Mouse (Mus musculus): ENCODE measurements at regions not wholly inside any gene's neighbourhood (a gene's known extent, or its start where the extent isn't known, plus 50 kb on each side); places are given as distances from the start of the nearest gene placed in this dataset.
A peak's percentile ranks its signal among the peaks of the same experiment; 100 is the strongest.
"Not testable (repeated sequence)": the region's sequence is repeated elsewhere in the genome, so short reads cannot be mapped to it uniquely, and the experiment has no call there.

DNA sequence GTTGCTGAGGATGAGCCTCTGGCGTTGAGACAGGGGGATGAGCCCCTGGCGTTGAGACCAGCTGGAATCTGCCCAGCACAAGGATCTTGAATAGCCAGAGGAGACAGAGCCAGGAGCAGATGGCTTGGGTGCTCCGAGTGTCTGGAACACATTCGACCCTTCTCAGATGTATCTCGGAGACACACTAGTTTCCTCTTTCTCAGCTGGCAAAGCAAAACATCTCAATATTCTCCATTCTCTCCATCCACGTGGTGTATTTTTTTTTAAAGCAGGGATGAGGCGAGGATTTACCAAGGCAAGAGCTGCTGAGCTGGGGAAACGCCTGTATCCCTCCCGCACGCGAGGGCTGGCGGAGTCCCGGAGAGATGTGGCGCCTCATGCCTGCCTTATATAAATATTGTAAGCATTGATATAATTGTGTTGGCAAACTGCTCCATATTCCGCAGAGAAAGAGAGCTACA lies 109.7 kb upstream of the Ubl3 start:
- peak overlapping the region; percentile 18 for H3K4me2 ChIP-seq
- H3K27me3 ChIP-seq = no peaks in the 10 kb centered on the region
- WGBS = 55% methylated on average over 15 of the region's 15 CpGs
- H3K27ac ChIP-seq (replicated peaks) = peak overlapping the region; percentile 41; the same call in 1 of the 2 replicates
- peaks cover 3% of the 10 kb centered on the region; the same call in 1 of the 2 replicates for H3K4me1 ChIP-seq (replicated peaks)
- no peak overlapping the region for H3K4me3 ChIP-seq
- no peaks in the 10 kb centered on the region for H3K36me3 ChIP-seq
- H3K9me3 ChIP-seq = no peaks in the 10 kb centered on the region
- peak; percentile 23; the same call in 1 of the 2 replicates for ATAC-seq (ENCODE audit: low FRiP score, low read depth)
- H3K9ac ChIP-seq = no peak overlapping the region

DNA sequence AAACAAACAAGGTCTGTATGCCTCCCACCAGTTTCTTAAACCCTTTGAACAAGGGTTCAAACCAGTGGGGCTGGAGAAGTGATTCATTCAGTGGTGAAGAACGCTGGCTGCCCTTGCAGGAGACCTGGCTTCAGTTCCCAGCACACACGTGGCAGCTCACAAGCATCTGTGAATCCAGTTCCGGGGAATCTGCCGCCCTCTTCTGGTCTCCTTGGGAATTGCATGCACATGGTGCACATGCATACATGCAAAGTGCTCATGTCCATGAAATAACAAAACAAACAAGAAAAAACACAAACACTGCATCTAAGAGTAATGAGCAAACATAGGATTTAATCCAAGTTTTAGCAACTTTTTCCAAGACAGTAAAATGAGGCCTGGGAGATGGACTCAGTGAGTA lies 108.5 kb upstream of the Ubl3 start:
- Histone ChIP-seq H3K36me3 (no peaks in the 10 kb centered on the region), H3K9ac (no peak overlapping the region), H3K27ac (replicated peaks) (no peak overlapping the region), H3K4me2 (no peak overlapping the region), H3K4me1 (replicated peaks) (peaks cover 3% of the 10 kb centered on the region; the same call in 1 of the 2 replicates), H3K27me3 (no peaks in the 10 kb centered on the region), H3K4me3 (no peak overlapping the region), H3K9me3 (no peaks in the 10 kb centered on the region)
- no peak for ATAC-seq (ENCODE audit: low FRiP score, low read depth)
- WGBS = 84% methylated on average over 4 of the region's 4 CpGs

GRCm38 (mm10) chr5:148657936-148658640 lies 105.5 kb upstream of the Ubl3 start:
- ATAC-seq (ENCODE audit: low FRiP score, low read depth) = no peak
- Histone ChIP-seq H3K4me3 (no peak overlapping the region), H3K9me3 (no peaks in the 10 kb centered on the region), H3K4me2 (no peak overlapping the region), H3K4me1 (replicated peaks) (no peaks in the 10 kb centered on the region; the same call in 1 of the 2 replicates), H3K27me3 (no peaks in the 10 kb centered on the region), H3K27ac (replicated peaks) (no peak overlapping the region), H3K36me3 (no peaks in the 10 kb centered on the region), H3K9ac (no peak overlapping the region)
- WGBS = 73% methylated on average over 4 of the region's 4 CpGs

DNA sequence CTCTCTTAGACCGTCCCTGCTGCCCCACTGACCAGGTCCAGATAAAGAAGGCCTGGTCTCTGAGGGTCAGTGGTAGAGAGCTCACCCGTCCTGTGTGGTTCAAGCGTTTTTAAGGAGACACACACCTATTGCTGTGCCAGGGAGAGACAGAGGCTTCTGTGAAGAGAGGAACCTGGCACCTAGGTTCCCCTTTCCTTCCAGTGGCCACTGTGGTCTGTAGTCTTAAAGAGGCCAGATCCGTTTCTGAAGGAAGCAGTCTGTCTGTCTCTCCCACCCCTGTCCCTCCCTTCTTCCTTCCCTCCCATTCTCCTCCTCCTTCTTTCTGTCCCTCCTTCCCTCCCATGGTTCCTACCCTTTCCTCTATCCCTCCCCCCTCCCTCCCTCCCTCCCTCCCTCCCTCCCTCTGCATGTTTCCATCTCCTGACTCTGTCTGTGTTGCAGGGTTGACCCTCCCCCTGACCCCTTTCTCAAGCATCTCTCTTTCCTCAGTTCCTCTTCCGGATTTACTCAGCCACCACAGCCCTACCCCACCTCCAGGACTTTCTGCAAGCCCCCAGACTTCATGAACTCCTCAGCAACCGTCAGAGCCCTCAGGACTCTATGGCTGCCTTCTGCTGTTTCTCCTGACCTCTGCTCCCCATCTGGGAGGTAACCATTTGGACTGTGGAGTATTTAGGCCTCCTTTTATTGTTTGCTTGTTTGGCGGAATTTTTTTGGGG lies 100.1 kb upstream of the Ubl3 start:
- ATAC-seq (ENCODE audit: low FRiP score, low read depth) = no peak
- Histone ChIP-seq H3K36me3 (no peaks in the 10 kb centered on the region), H3K4me2 (no peak overlapping the region), H3K9ac (no peak overlapping the region), H3K9me3 (no peaks in the 10 kb centered on the region), H3K4me3 (no peak overlapping the region), H3K27ac (replicated peaks) (no peak overlapping the region), H3K4me1 (replicated peaks) (no peaks in the 10 kb centered on the region), H3K27me3 (no peaks in the 10 kb centered on the region)
- 64% methylated on average over 6 of the region's 7 CpGs for WGBS

GRCm38 (mm10) chr5:148651736-148652135 lies 99.1 kb upstream of the Ubl3 start:
- no peaks in the 10 kb centered on the region for H3K36me3 ChIP-seq
- 54% methylated on average over 4 of the region's 4 CpGs for WGBS
- no peak for ATAC-seq (ENCODE audit: low FRiP score, low read depth)
- no peaks in the 10 kb centered on the region for H3K27me3 ChIP-seq
- no peaks in the 10 kb centered on the region for H3K9me3 ChIP-seq
- H3K4me1 ChIP-seq (replicated peaks) = no peaks in the 10 kb centered on the region
- no peak overlapping the region for H3K4me3 ChIP-seq
- H3K9ac ChIP-seq = no peak overlapping the region
- no peak overlapping the region for H3K4me2 ChIP-seq
- H3K27ac ChIP-seq (replicated peaks) = no peak overlapping the region

- H3K36me3 ChIP-seq; H3K27ac ChIP-seq (replicated peaks); H3K27me3 ChIP-seq; ATAC-seq (ENCODE audit: low FRiP score, low read depth); H3K4me1 ChIP-seq (replicated peaks); H3K4me2 ChIP-seq; H3K9me3 ChIP-seq; H3K9ac ChIP-seq; H3K4me3 ChIP-seq: not testable (repeated sequence)
- 98% methylated on average over 7 of the region's 7 CpGs for WGBS
Measured at GRCm38 (mm10) chr5:148649573-148649972, 97.0 kb upstream of the Ubl3 start.

- Histone ChIP-seq H3K9ac (no peak overlapping the region), H3K4me1 (replicated peaks) (no peaks in the 10 kb centered on the region), H3K27me3 (no peaks in the 10 kb centered on the region), H3K36me3 (no peaks in the 10 kb centered on the region), H3K9me3 (no peaks in the 10 kb centered on the region), H3K27ac (replicated peaks) (no peak overlapping the region), H3K4me2 (no peak overlapping the region), H3K4me3 (no peak overlapping the region)
- 75% methylated on average over 9 of the region's 9 CpGs for WGBS
- no peak for ATAC-seq (ENCODE audit: low FRiP score, low read depth)
Measured at GRCm38 (mm10) chr5:148649123-148649522, 96.5 kb upstream of the Ubl3 start.

DNA sequence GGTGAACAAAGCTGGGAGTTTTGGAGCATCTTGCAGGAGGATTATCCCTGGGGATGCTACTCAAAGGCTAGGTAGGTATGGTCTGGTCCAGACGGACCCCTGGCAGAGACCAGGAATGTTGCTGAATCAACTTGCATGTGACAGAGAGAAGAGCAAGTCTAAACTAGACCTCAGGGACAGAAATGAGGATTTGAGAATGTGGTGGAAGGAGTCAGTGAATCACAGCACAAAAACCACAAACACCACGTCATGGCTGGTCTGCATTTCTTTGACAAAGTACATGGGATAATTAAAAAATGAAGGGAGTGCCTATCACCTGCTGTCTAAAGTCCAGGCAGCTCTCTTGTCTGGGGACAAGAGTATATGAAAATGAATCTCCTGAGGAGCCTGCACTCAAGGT lies 95.1 kb upstream of the Ubl3 start:
- H3K27ac ChIP-seq (replicated peaks) = no peak overlapping the region
- H3K36me3 ChIP-seq = no peaks in the 10 kb centered on the region
- ATAC-seq (ENCODE audit: low FRiP score, low read depth) = no peak
- H3K9me3 ChIP-seq = no peaks in the 10 kb centered on the region
- H3K9ac ChIP-seq = no peak overlapping the region
- no peaks in the 10 kb centered on the region for H3K4me1 ChIP-seq (replicated peaks)
- no peak overlapping the region for H3K4me3 ChIP-seq
- H3K27me3 ChIP-seq = no peaks in the 10 kb centered on the region
- 65% methylated on average over 2 of the region's 2 CpGs for WGBS
- H3K4me2 ChIP-seq = no peak overlapping the region

- Histone ChIP-seq H3K4me1 (replicated peaks) (no peaks in the 10 kb centered on the region), H3K4me3 (no peak overlapping the region), H3K9me3 (no peaks in the 10 kb centered on the region), H3K36me3 (no peaks in the 10 kb centered on the region), H3K27ac (replicated peaks) (no peak overlapping the region), H3K9ac (no peak overlapping the region), H3K27me3 (no peaks in the 10 kb centered on the region), H3K4me2 (no peak overlapping the region)
- ATAC-seq (ENCODE audit: low FRiP score, low read depth) = no peak
- WGBS = 65% methylated on average over 4 of the region's 4 CpGs
Measured at GRCm38 (mm10) chr5:148645772-148646171, 93.2 kb upstream of the Ubl3 start.

DNA sequence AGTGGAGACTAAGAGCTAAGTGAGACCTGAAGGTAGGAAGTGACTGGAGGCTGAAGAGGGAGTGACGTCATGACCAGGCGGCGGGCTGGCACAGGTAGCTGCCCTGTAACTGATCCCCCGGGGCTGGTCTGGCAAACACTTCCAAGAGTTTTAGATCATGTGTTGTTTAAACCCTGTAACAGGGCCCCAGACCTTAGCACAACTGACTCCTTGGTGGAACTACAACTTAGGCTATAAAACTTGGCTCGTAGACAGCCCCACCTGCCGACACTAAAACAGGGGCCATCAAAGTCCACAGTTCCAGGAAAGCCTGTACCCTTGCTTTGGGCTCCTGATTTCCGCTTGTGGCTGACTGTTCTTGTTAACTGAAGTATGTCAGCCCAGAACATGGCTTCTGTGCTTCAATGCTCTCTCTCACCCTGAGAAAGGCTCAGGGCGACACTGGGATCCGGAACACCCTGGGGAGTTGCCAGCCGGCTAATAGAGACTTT lies 92.6 kb upstream of the Ubl3 start:
- Histone ChIP-seq H3K4me3 (no peak overlapping the region), H3K4me1 (replicated peaks) (no peaks in the 10 kb centered on the region), H3K4me2 (no peak overlapping the region), H3K27ac (replicated peaks) (no peak overlapping the region), H3K27me3 (no peaks in the 10 kb centered on the region), H3K9ac (no peak overlapping the region), H3K9me3 (no peaks in the 10 kb centered on the region), H3K36me3 (no peaks in the 10 kb centered on the region)
- WGBS = 86% methylated on average over 10 of the region's 10 CpGs
- no peak for ATAC-seq (ENCODE audit: low FRiP score, low read depth)

- no peak for ATAC-seq (ENCODE audit: low FRiP score, low read depth)
- no peak overlapping the region for H3K4me2 ChIP-seq
- no peaks in the 10 kb centered on the region for H3K9me3 ChIP-seq
- no peak overlapping the region for H3K4me3 ChIP-seq
- H3K36me3 ChIP-seq = no peaks in the 10 kb centered on the region
- H3K9ac ChIP-seq = no peak overlapping the region
- no peaks in the 10 kb centered on the region for H3K4me1 ChIP-seq (replicated peaks)
- no peak overlapping the region for H3K27ac ChIP-seq (replicated peaks)
- no peaks in the 10 kb centered on the region for H3K27me3 ChIP-seq
- 94% methylated on average over 7 of the region's 7 CpGs for WGBS
Measured at GRCm38 (mm10) chr5:148644345-148644744, 91.8 kb upstream of the Ubl3 start.

- 45% methylated on average over 15 of the region's 15 CpGs for WGBS
- no peak overlapping the region for H3K4me2 ChIP-seq
- H3K4me1 ChIP-seq (replicated peaks) = no peaks in the 10 kb centered on the region
- no peak overlapping the region for H3K9ac ChIP-seq
- ATAC-seq (ENCODE audit: low FRiP score, low read depth) = no peak
- H3K27ac ChIP-seq (replicated peaks) = no peak overlapping the region
- no peaks in the 10 kb centered on the region for H3K9me3 ChIP-seq
- H3K27me3 ChIP-seq = no peaks in the 10 kb centered on the region
- no peaks in the 10 kb centered on the region for H3K36me3 ChIP-seq
- no peak overlapping the region for H3K4me3 ChIP-seq
Measured at GRCm38 (mm10) chr5:148641652-148642395, 89.2 kb upstream of the Ubl3 start.
